Mouse (Mus musculus) lung, embryonic 14.5 days (tissue): ENCODE measurements around the gene Acad12. TPM values are rescaled to one million over a fixed set of nuclear protein-coding genes. Genes with fewer than 3 reads are reported as not detected.

ENCODE experiments used
- ATAC-seq: fragments of 200-750 bp; cut with Nextera tagmentation; 2 replicates; pipeline ENCODE4 v1.8.0; 2017; ENCODE audit warnings: mild to moderate bottlenecking, moderate TSS enrichment, moderate library complexity; ENCODE audit not compliant: insufficient read depth
- DNase-seq: peaks from one replicate; pipeline ENCODE4 v3.0.0-alpha.2; 2015
- H3K27ac ChIP-seq: fragments of 300-500 bp; sonication (generic); 2 replicates; pipeline ENCODE4 v1.5.1; 2014; ENCODE audit warnings: low read depth, mild to moderate bottlenecking, moderate library complexity
- H3K27me3 ChIP-seq: fragments of 300-500 bp; sonication (generic); 2 replicates; pipeline ENCODE4 v1.6.1; 2014; ENCODE audit warnings: low read length, control low read depth; ENCODE audit not compliant: insufficient read depth
- H3K36me3 ChIP-seq: fragments of 300-500 bp; sonication (generic); 2 replicates; pipeline ENCODE4 v1.6.1; 2014; ENCODE audit warnings: control low read depth; ENCODE audit not compliant: insufficient read depth
- H3K4me1 ChIP-seq: fragments of 300-500 bp; sonication (generic); 2 replicates; pipeline ENCODE4 v1.6.1; 2014; ENCODE audit warnings: antibody characterized with exemption, control low read depth; ENCODE audit not compliant: insufficient read depth
- H3K4me2 ChIP-seq: fragments of 300-500 bp; sonication (generic); 2 replicates; pipeline ENCODE4 v1.6.1; 2014; ENCODE audit warnings: mild to moderate bottlenecking
- H3K4me3 ChIP-seq: fragments of 300-500 bp; sonication (generic); 2 replicates; pipeline ENCODE4 v1.5.1; 2014; ENCODE audit warnings: low read depth, low read length
- H3K9ac ChIP-seq: fragments of 300-500 bp; sonication (generic); 2 replicates; pipeline ENCODE4 v1.6.1; 2014
- H3K9me3 ChIP-seq: fragments of 300-500 bp; sonication (generic); 2 replicates; pipeline ENCODE4 v1.6.1; 2016; ENCODE audit warnings: low read depth, low read length, control low read depth
- CTCF ChIP-seq: IDR thresholded peaks from 2 replicates; pipeline ENCODE4 v1.5.1; 2016; ENCODE audit warnings: antibody characterized with exemption, low read depth
- WGBS: fragments of 180-500 bp; shearing (Covaris S2); extraction: QIAGEN DNeasy Blood & Tissue Kit; methylation state at CpG from one replicate; pipeline ENCODE4 v1.1.7; 2014; 5-methylcytosine and 5-hydroxymethylcytosine counted together
- polyA plus RNA-seq: library from polyadenylated mRNA; unstranded; fragments of >200 nt; fragmentation: Nextera tagmentation; extraction: Ambion mirVana; gene quantifications from 2 replicates; pipeline ENCODE4 v1.2.1, GENCODE M21; 2014

Gene Acad12
- polyA plus RNA-seq, 1 experiment from 2014 or later: 1.7 TPM

- Histone ChIP-seq H3K9me3 (no peaks in the 10 kb centered on the region), H3K4me3 (no peak overlapping the region), H3K4me2 (0 out of 2 replicates have a peak overlapping the region, but pooled peaks have one; percentile 12), H3K27me3 (no peaks in the 10 kb centered on the region), H3K4me1 (peaks cover 23% of the 10 kb centered on the region), H3K27ac (peak overlapping the region; percentile 51; the same call in 1 of the 2 replicates), H3K9ac (no peak overlapping the region), H3K36me3 (peaks cover 16% of the 10 kb centered on the region)
- DNase-seq (peak; percentile 93), ATAC-seq (peak; percentile 68)
- 50% methylated on average over 12 of the region's 12 CpGs for WGBS
- TF ChIP-seq CTCF: peak; percentile 80
These were observed 34.8 kb downstream of the Acad12 start for GRCm38 (mm10) chr5:121583765-121584501.

GRCm38 (mm10) chr5:121581945-121582344, 36.8 kb downstream of the Acad12 start:
- no peak for TF ChIP-seq CTCF
- Histone ChIP-seq H3K27me3 (no peaks in the 10 kb centered on the region), H3K9me3 (no peaks in the 10 kb centered on the region), H3K4me1 (peaks cover 17% of the 10 kb centered on the region), H3K27ac (no peak overlapping the region), H3K9ac (no peak overlapping the region), H3K4me3 (no peak overlapping the region), H3K36me3 (peaks cover 31% of the 10 kb centered on the region), H3K4me2 (no peak overlapping the region)
- 88% methylated on average over 8 of the region's 8 CpGs for WGBS
- ATAC-seq (no peak), DNase-seq (no peak)

GRCm38 (mm10) chr5:121576927-121577488, 41.7 kb downstream of the Acad12 start:
- no peaks in the 10 kb centered on the region for H3K9me3 ChIP-seq
- no peak overlapping the region for H3K4me3 ChIP-seq
- H3K36me3 ChIP-seq: peaks cover 68% of the 10 kb centered on the region
- 88% methylated on average over 11 of the region's 11 CpGs for WGBS
- H3K27ac ChIP-seq: no peak overlapping the region
- no peak for DNase-seq
- H3K9ac ChIP-seq: no peak overlapping the region
- H3K4me2 ChIP-seq: no peak overlapping the region
- ATAC-seq: no peak
- TF ChIP-seq CTCF: no peak
- H3K4me1 ChIP-seq: no peaks in the 10 kb centered on the region
- no peaks in the 10 kb centered on the region for H3K27me3 ChIP-seq

DNA sequence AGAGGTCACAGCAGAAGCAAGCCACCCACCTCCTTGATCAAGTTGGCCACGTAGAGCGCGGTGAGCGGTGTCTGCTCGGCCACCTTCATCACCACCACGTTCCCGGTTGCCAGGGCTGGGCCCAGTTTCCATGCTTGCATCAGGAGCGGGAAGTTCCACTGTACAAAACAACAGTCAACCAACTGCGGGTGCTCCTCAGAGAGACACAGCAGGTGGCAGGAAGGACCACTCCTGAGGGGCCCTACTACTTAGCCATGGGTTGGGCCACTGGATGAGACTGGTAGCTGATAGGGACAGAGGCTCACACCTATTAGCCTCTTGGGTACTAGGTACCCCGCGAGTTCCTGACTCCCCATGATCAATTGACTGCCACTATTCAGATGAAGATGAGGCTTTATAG, 42.9 kb downstream of the Acad12 start:
- no peaks in the 10 kb centered on the region for H3K27me3 ChIP-seq
- no peak overlapping the region for H3K4me3 ChIP-seq
- H3K27ac ChIP-seq: no peak overlapping the region
- TF ChIP-seq CTCF: no peak
- H3K36me3 ChIP-seq: peaks cover 79% of the 10 kb centered on the region
- ATAC-seq: no peak
- H3K9me3 ChIP-seq: no peaks in the 10 kb centered on the region
- whole genome bisulfite sequencing: 96% methylated on average over 11 of the region's 11 CpGs
- no peak overlapping the region for H3K4me2 ChIP-seq
- no peaks in the 10 kb centered on the region for H3K4me1 ChIP-seq
- DNase-seq: no peak
- H3K9ac ChIP-seq: no peak overlapping the region

- Histone ChIP-seq H3K27ac (no peak overlapping the region), H3K36me3 (peaks cover 68% of the 10 kb centered on the region), H3K27me3 (no peaks in the 10 kb centered on the region), H3K4me3 (no peak overlapping the region), H3K4me1 (no peaks in the 10 kb centered on the region), H3K4me2 (no peak overlapping the region), H3K9me3 (no peaks in the 10 kb centered on the region), H3K9ac (no peak overlapping the region)
- TF ChIP-seq CTCF: no peak
- no peak for ATAC-seq
- DNase-seq: no peak
- WGBS: 79% methylated on average over 13 of the region's 13 CpGs
These were observed 44.6 kb downstream of the Acad12 start for GRCm38 (mm10) chr5:121574145-121574544.

DNA sequence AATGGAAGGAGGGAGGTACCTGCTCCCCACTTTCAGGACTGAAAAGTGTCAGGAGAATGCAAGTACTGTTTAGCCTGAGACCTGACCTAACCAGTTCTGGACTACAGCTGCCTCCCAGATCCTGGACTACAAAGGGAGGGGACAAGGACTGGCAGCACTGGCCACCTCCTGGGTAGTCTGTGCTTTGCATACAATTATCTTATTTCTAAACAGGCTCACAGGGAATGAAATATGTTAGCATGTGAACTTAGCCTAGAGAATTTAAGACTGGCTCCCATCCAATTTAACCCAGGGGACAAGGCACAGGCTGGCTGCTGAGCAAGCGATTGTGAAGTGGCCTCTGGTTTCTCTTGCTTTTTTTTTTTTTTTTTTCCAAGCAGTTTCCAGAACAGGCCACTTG, 48.0 kb downstream of the Acad12 start:
- no peaks in the 10 kb centered on the region for H3K27me3 ChIP-seq
- peaks cover 50% of the 10 kb centered on the region for H3K36me3 ChIP-seq
- H3K4me1 ChIP-seq: no peaks in the 10 kb centered on the region
- WGBS: 33% methylated on average over 1 of the region's 1 CpGs
- no peak overlapping the region for H3K4me3 ChIP-seq
- no peaks in the 10 kb centered on the region for H3K9me3 ChIP-seq
- H3K27ac ChIP-seq: peak overlapping the region; percentile 33; the same call in 1 of the 2 replicates
- TF ChIP-seq CTCF: no peak
- no peak overlapping the region for H3K4me2 ChIP-seq
- peak; percentile 59 for DNase-seq
- 0 out of 2 replicates have a peak, but pooled peaks have one; percentile 52 for ATAC-seq
- H3K9ac ChIP-seq: no peak overlapping the region

DNA sequence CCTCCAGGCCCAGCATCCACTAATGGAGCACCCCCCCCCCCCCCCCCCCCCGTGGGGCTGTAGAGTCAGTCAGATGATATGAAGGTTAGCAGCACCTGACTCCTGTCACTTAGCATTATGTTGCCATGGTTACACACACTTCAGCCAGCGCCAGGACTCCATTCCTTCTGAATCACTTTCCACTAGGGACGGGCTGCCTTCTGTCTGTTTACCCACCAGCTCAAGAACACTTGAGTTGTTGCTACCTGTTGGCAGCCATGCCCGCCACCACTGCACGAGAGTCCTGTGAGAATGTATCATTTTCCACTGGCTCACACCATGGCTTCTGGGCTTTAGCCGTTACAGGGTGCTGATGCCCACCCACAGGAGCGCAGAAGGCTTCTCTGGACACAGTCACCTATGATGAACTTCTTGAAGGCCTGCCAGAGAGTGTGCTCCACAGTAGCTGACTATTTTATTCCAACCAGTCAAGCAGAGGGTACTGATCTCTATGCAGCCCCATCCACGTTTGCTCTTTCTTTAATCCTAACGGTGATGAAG, 48.8 kb downstream of the Acad12 start:
- Histone ChIP-seq H3K9me3 (no peaks in the 10 kb centered on the region), H3K4me3 (no peak overlapping the region), H3K36me3 (peaks cover 47% of the 10 kb centered on the region), H3K9ac (no peak overlapping the region), H3K4me2 (no peak overlapping the region), H3K27me3 (no peaks in the 10 kb centered on the region), H3K4me1 (no peaks in the 10 kb centered on the region), H3K27ac (peak overlapping the region; percentile 33; the same call in 1 of the 2 replicates)
- 53% methylated on average over 9 of the region's 9 CpGs for WGBS
- ATAC-seq (0 out of 2 replicates have a peak, but pooled peaks have one; percentile 21), DNase-seq (peak; percentile 67)
- no peak for TF ChIP-seq CTCF
